Mouse (Mus musculus): ENCODE results near the gene Phospho1. TPM values are rescaled to one million over a fixed set of nuclear protein-coding genes. Genes with fewer than 3 reads are reported as not detected.
A peak's percentile ranks its signal among the peaks of the same experiment; 100 is the strongest.

The Phospho1 gene
- polyA plus RNA-seq, 1 experiment: 165 TPM

GRCm38 (mm10) chr11:95826317-95827167, 2.2 kb downstream of the Phospho1 start:
- peak overlapping the region; percentile 48 for H3K4me2 ChIP-seq (ENCODE audit: low read depth)
- H3ac ChIP-seq (ENCODE audit: control insufficient read depth, insufficient read length): no peak overlapping the region
- no peaks in the 10 kb centered on the region for H3K27me3 ChIP-seq (ENCODE audit: control insufficient read depth, insufficient read depth, insufficient read length)
- H3K79me2 ChIP-seq (ENCODE audit: control insufficient read depth, insufficient read depth): no peaks in the 10 kb centered on the region
- H3K4me3 ChIP-seq: peak overlapping the region; percentile 86
- no peaks in the 10 kb centered on the region for H3K36me3 ChIP-seq (ENCODE audit: control insufficient read depth, insufficient read depth)
- TF ChIP-seq TCF3 (IDR thresholded peaks at IDR 0.05; ENCODE audit: insufficient read length, low read depth) (no peak), SRF (IDR thresholded peaks at IDR 0.05; ENCODE audit: control insufficient read depth, insufficient read length, low read depth) (no peak), MYOD1 (IDR thresholded peaks at IDR 0.05; ENCODE audit: control insufficient read depth in 1 of 3, insufficient read length in 2 of 3, low read depth in 2 of 3) (no peak), E2F4 (IDR thresholded peaks at IDR 0.05; ENCODE audit: insufficient read depth) (no peak), CEBPB (IDR thresholded peaks at IDR 0.05; ENCODE audit: insufficient read depth, poor library complexity, severe bottlenecking) (no peak), USF1 (IDR thresholded peaks at IDR 0.05; ENCODE audit: low read depth) (no peak), TCF12 (IDR thresholded peaks at IDR 0.05; ENCODE audit: insufficient read depth, poor library complexity, severe bottlenecking) (no peak), REST (IDR thresholded peaks at IDR 0.05; ENCODE audit: insufficient read depth, insufficient read length) (no peak), MAX (IDR thresholded peaks at IDR 0.05; ENCODE audit: low read depth) (no peak), POLR2A (IDR thresholded peaks at IDR 0.05; ENCODE audit: insufficient read length, low read depth) (no peak), POLR2AphosphoS2 (IDR thresholded peaks at IDR 0.05; ENCODE audit: insufficient read length, low read depth) (no peak), MYOG (IDR thresholded peaks at IDR 0.05; ENCODE audit: control insufficient read depth in 1 of 3, insufficient read depth in 1 of 3, insufficient read length in 2 of 3, low read depth in 2 of 3) (no peak)

GRCm38 (mm10) chr11:95827168-95827447, 2.8 kb downstream of the Phospho1 start:
- H3K27me3 ChIP-seq (ENCODE audit: control insufficient read depth, insufficient read depth, insufficient read length): no peaks in the 10 kb centered on the region
- H3K79me2 ChIP-seq (ENCODE audit: control insufficient read depth, insufficient read depth): no peaks in the 10 kb centered on the region
- H3K4me3 ChIP-seq: no peak overlapping the region
- H3K4me2 ChIP-seq (ENCODE audit: low read depth): peak overlapping the region; percentile 48
- TF ChIP-seq TCF12 (IDR thresholded peaks at IDR 0.05; ENCODE audit: insufficient read depth, poor library complexity, severe bottlenecking) (no peak), REST (IDR thresholded peaks at IDR 0.05; ENCODE audit: insufficient read depth, insufficient read length) (no peak), CEBPB (IDR thresholded peaks at IDR 0.05; ENCODE audit: insufficient read depth, poor library complexity, severe bottlenecking) (no peak), SRF (IDR thresholded peaks at IDR 0.05; ENCODE audit: control insufficient read depth, insufficient read length, low read depth) (no peak), TCF3 (IDR thresholded peaks at IDR 0.05; ENCODE audit: insufficient read length, low read depth) (no peak), MYOD1 (IDR thresholded peaks at IDR 0.05; ENCODE audit: control insufficient read depth in 1 of 3, insufficient read length in 2 of 3, low read depth in 2 of 3) (no peak), MAX (IDR thresholded peaks at IDR 0.05; ENCODE audit: low read depth) (no peak), POLR2AphosphoS2 (IDR thresholded peaks at IDR 0.05; ENCODE audit: insufficient read length, low read depth) (no peak), USF1 (IDR thresholded peaks at IDR 0.05; ENCODE audit: low read depth) (no peak), POLR2A (IDR thresholded peaks at IDR 0.05; ENCODE audit: insufficient read length, low read depth) (no peak), E2F4 (IDR thresholded peaks at IDR 0.05; ENCODE audit: insufficient read depth) (no peak), MYOG (IDR thresholded peaks at IDR 0.05; ENCODE audit: control insufficient read depth in 1 of 3, insufficient read depth in 1 of 3, insufficient read length in 2 of 3, low read depth in 2 of 3) (no peak)
- no peak overlapping the region for H3ac ChIP-seq (ENCODE audit: control insufficient read depth, insufficient read length)
- H3K36me3 ChIP-seq (ENCODE audit: control insufficient read depth, insufficient read depth): no peaks in the 10 kb centered on the region

GRCm38 (mm10) chr11:95827464-95828085, 3.3 kb downstream of the Phospho1 start:
- Histone ChIP-seq H3ac (ENCODE audit: control insufficient read depth, insufficient read length) (no peak overlapping the region), H3K4me2 (ENCODE audit: low read depth) (peak overlapping the region; percentile 48), H3K79me2 (ENCODE audit: control insufficient read depth, insufficient read depth) (no peaks in the 10 kb centered on the region), H3K27me3 (ENCODE audit: control insufficient read depth, insufficient read depth, insufficient read length) (no peaks in the 10 kb centered on the region), H3K36me3 (ENCODE audit: control insufficient read depth, insufficient read depth) (no peaks in the 10 kb centered on the region), H3K4me3 (no peak overlapping the region)
- TF ChIP-seq CEBPB (IDR thresholded peaks at IDR 0.05; ENCODE audit: insufficient read depth, poor library complexity, severe bottlenecking) (no peak), SRF (IDR thresholded peaks at IDR 0.05; ENCODE audit: control insufficient read depth, insufficient read length, low read depth) (no peak), MYOG (IDR thresholded peaks at IDR 0.05; ENCODE audit: control insufficient read depth in 1 of 3, insufficient read depth in 1 of 3, insufficient read length in 2 of 3, low read depth in 2 of 3) (no peak), TCF3 (IDR thresholded peaks at IDR 0.05; ENCODE audit: insufficient read length, low read depth) (no peak), REST (IDR thresholded peaks at IDR 0.05; ENCODE audit: insufficient read depth, insufficient read length) (no peak), POLR2A (IDR thresholded peaks at IDR 0.05; ENCODE audit: insufficient read length, low read depth) (no peak), MYOD1 (IDR thresholded peaks at IDR 0.05; ENCODE audit: control insufficient read depth in 1 of 3, insufficient read length in 2 of 3, low read depth in 2 of 3) (no peak), TCF12 (IDR thresholded peaks at IDR 0.05; ENCODE audit: insufficient read depth, poor library complexity, severe bottlenecking) (no peak), POLR2AphosphoS2 (IDR thresholded peaks at IDR 0.05; ENCODE audit: insufficient read length, low read depth) (no peak), E2F4 (IDR thresholded peaks at IDR 0.05; ENCODE audit: insufficient read depth) (no peak), USF1 (IDR thresholded peaks at IDR 0.05; ENCODE audit: low read depth) (no peak), MAX (IDR thresholded peaks at IDR 0.05; ENCODE audit: low read depth) (no peak)

GRCm38 (mm10) chr11:95828181-95828964, 4.1 kb downstream of the Phospho1 start:
- Histone ChIP-seq H3ac (ENCODE audit: control insufficient read depth, insufficient read length) (no peak overlapping the region), H3K36me3 (ENCODE audit: control insufficient read depth, insufficient read depth) (no peaks in the 10 kb centered on the region), H3K4me3 (no peak overlapping the region), H3K79me2 (ENCODE audit: control insufficient read depth, insufficient read depth) (no peaks in the 10 kb centered on the region), H3K27me3 (ENCODE audit: control insufficient read depth, insufficient read depth, insufficient read length) (no peaks in the 10 kb centered on the region), H3K4me2 (ENCODE audit: low read depth) (peak overlapping the region; percentile 48)
- TF ChIP-seq MYOD1 (IDR thresholded peaks at IDR 0.05; ENCODE audit: control insufficient read depth in 1 of 3, insufficient read length in 2 of 3, low read depth in 2 of 3): no peak
- no peak for TF ChIP-seq POLR2AphosphoS2 (IDR thresholded peaks at IDR 0.05; ENCODE audit: insufficient read length, low read depth)
- TF ChIP-seq POLR2A (IDR thresholded peaks at IDR 0.05; ENCODE audit: insufficient read length, low read depth): no peak
- TF ChIP-seq MYOG (IDR thresholded peaks at IDR 0.05; ENCODE audit: control insufficient read depth in 1 of 3, insufficient read depth in 1 of 3, insufficient read length in 2 of 3, low read depth in 2 of 3): no peak
- TF ChIP-seq CEBPB (IDR thresholded peaks at IDR 0.05; ENCODE audit: insufficient read depth, poor library complexity, severe bottlenecking): no peak
- no peak for TF ChIP-seq TCF12 (IDR thresholded peaks at IDR 0.05; ENCODE audit: insufficient read depth, poor library complexity, severe bottlenecking)
- TF ChIP-seq SRF (IDR thresholded peaks at IDR 0.05; ENCODE audit: control insufficient read depth, insufficient read length, low read depth): no peak
- TF ChIP-seq E2F4 (IDR thresholded peaks at IDR 0.05; ENCODE audit: insufficient read depth): no peak
- TF ChIP-seq REST (IDR thresholded peaks at IDR 0.05; ENCODE audit: insufficient read depth, insufficient read length): no peak
